Mouse (Mus musculus) myocyte (in vitro differentiated cells): ENCODE measurements around the gene Ulk4.

ENCODE experiments used
- E2F4 ChIP-seq: IDR thresholded peaks from one replicate; pipeline ENCODE4 v1.6.1; 2011; ENCODE audit warnings: mild to moderate bottlenecking, control low read depth, moderate library complexity; ENCODE audit not compliant: insufficient read depth
- MAX ChIP-seq: IDR thresholded peaks from one replicate; pipeline ENCODE4 v1.6.1; 2011; ENCODE audit warnings: low read depth, mild to moderate bottlenecking, control low read depth
- MYOD1 ChIP-seq, 3 experiments: IDR thresholded peaks; one replicate each; pipeline ENCODE4 v1.6.1; 2011; ENCODE audit warnings: control low read depth in 2 of 3, low read depth in 2 of 3, mild to moderate bottlenecking in 2 of 3, moderate library complexity in 1 of 3; ENCODE audit not compliant: insufficient read length in 2 of 3, control insufficient read depth in 1 of 3
- MYOG ChIP-seq, 3 experiments: IDR thresholded peaks; one replicate each; pipeline ENCODE4 v1.6.1; 2011; ENCODE audit warnings: control low read depth in 2 of 3, low read depth in 2 of 3, mild to moderate bottlenecking in 2 of 3; ENCODE audit not compliant: insufficient read length in 2 of 3, control insufficient read depth in 1 of 3, insufficient read depth in 1 of 3
- POLR2A ChIP-seq: IDR thresholded peaks from one replicate; pipeline ENCODE4 v1.6.1; 2011; ENCODE audit warnings: low read depth, mild to moderate bottlenecking, control low read depth, moderate library complexity; ENCODE audit not compliant: insufficient read length
- POLR2AphosphoS2 ChIP-seq: IDR thresholded peaks from one replicate; pipeline ENCODE4 v1.6.1; 2011; ENCODE audit warnings: low read depth, control low read depth; ENCODE audit not compliant: insufficient read length
- REST ChIP-seq: IDR thresholded peaks from one replicate; pipeline ENCODE4 v1.6.1; 2011; ENCODE audit warnings: mild to moderate bottlenecking, control low read depth, moderate library complexity; ENCODE audit not compliant: insufficient read depth, insufficient read length
- TCF12 ChIP-seq: IDR thresholded peaks from one replicate; pipeline ENCODE4 v1.6.1; 2011; ENCODE audit warnings: mild to moderate bottlenecking, control low read depth; ENCODE audit not compliant: poor library complexity, insufficient read depth, severe bottlenecking
- TCF3 ChIP-seq: IDR thresholded peaks from one replicate; pipeline ENCODE4 v1.6.1; 2011; ENCODE audit warnings: low read depth, control low read depth; ENCODE audit not compliant: insufficient read length
- USF1 ChIP-seq: IDR thresholded peaks from one replicate; pipeline ENCODE4 v1.6.1; 2011; ENCODE audit warnings: low read depth, mild to moderate bottlenecking, control low read depth, moderate library complexity

GRCm38 (mm10) chr9:121276745-121277117, 266 bp downstream of the Ulk4 start:
- no peak for TF ChIP-seq POLR2A
- no peak for TF ChIP-seq POLR2AphosphoS2
- no peak for TF ChIP-seq E2F4
- no peak for TF ChIP-seq MAX
- no peak for TF ChIP-seq TCF12
- no peak for TF ChIP-seq TCF3
- no peak for TF ChIP-seq MYOG (IDR thresholded peaks at IDR 0.05; ENCODE audit: control insufficient read depth in 1 of 3, insufficient read depth in 1 of 3, insufficient read length in 2 of 3, low read depth in 2 of 3)
- TF ChIP-seq MYOD1 (IDR thresholded peaks at IDR 0.05; ENCODE audit: control insufficient read depth in 1 of 3, insufficient read length in 2 of 3, low read depth in 2 of 3) = no peak
- no peak for TF ChIP-seq USF1
- TF ChIP-seq REST = no peak
